In genomic region chr11:3374293-3374645, GRCm38 (mm10) we compare ENCODE assay signal across 9 mouse cellular contexts. TPM values are rescaled to one million over a fixed set of nuclear protein-coding genes. Genes with fewer than 3 reads are reported as not detected.
DNase-seq lines count a peak whose midpoint lies in the region; ATAC-seq and TF ChIP-seq lines count a peak whose summit lies in the region.
"Had no signal": no experiment of that assay in that cellular context is flagged by ENCODE, and none has a peak within 500 bp of the region (broad histone marks: within the 10 kb centered on the region; RNA-seq: fewer than 3 reads in every experiment).

No protein-coding gene starts in this region.

- peak overlapping the region; percentile 60 for H3K27ac ChIP-seq in forebrain, embryonic 14.5 days (ENCODE audit: low read depth, low read length)
- H3K27ac ChIP-seq in midbrain, embryonic 12.5 days (replicated peaks), result peak overlapping the region; percentile 61

- no peak for TF ChIP-seq CTCF in C2C12 (IDR thresholded peaks at IDR 0.05; ENCODE audit: control insufficient read depth, insufficient read depth, insufficient read length)

- peak overlapping the region; percentile 12; the same call in 1 of the 2 replicates for H3K4me2 ChIP-seq in forebrain, embryonic 14.5 days (ENCODE audit: low read length)
- peak overlapping the region; percentile 21 for H3K4me2 ChIP-seq in midbrain, embryonic 12.5 days (replicated peaks)

- peak; percentile 13 to 23 for DNase-seq in adrenal gland, postnatal 36 days
- no peak for DNase-seq in adrenal gland, postnatal 10 days
- DNase-seq in forebrain, embryonic 14.5 days (ENCODE audit: low spot score), result no peak
- no peak for DNase-seq in urinary bladder, postnatal 10 days (ENCODE audit: low spot score)
- DNase-seq in B cell, adult 2 months, result no peak
- DNase-seq in kidney, adult 11 months, result no peak

- no peak; the same call in 1 of the 2 replicates for ATAC-seq in forebrain, embryonic 14.5 days
- no peak for ATAC-seq in midbrain, embryonic 12.5 days (ENCODE audit: low FRiP score, low read depth)

- H3K79me3 ChIP-seq in C2C12 (ENCODE audit: low read depth), result no peaks in the 10 kb centered on the region

- no peaks in the 10 kb centered on the region for H3K9me3 ChIP-seq in forebrain, embryonic 14.5 days (replicated peaks; ENCODE audit: control insufficient read depth, low read length)
- H3K9me3 ChIP-seq in midbrain, embryonic 12.5 days, result no peaks in the 10 kb centered on the region

- H3K4me3 ChIP-seq in C2C12 (ENCODE audit: insufficient read depth, poor library complexity, severe bottlenecking), result no peak overlapping the region
- no peak overlapping the region for H3K4me3 ChIP-seq in forebrain, embryonic 14.5 days (ENCODE audit: low read depth, low read length)
- H3K4me3 ChIP-seq in midbrain, embryonic 12.5 days, result no peak overlapping the region
- H3K4me3 ChIP-seq: erythroblast, embryonic 14.5 days had no signal

- H3ac ChIP-seq in C2C12 (ENCODE audit: control insufficient read depth, insufficient read length, low read depth), result peak overlapping the region; percentile 60

- no peaks in the 10 kb centered on the region for H3K36me3 ChIP-seq in C2C12 (ENCODE audit: control insufficient read depth, insufficient read depth)
- no peaks in the 10 kb centered on the region for H3K36me3 ChIP-seq in forebrain, embryonic 14.5 days (ENCODE audit: control insufficient read depth, insufficient read depth, low read length)
- no peaks in the 10 kb centered on the region for H3K36me3 ChIP-seq in midbrain, embryonic 12.5 days

- no peaks in the 10 kb centered on the region for H3K27me3 ChIP-seq in C2C12 (ENCODE audit: control insufficient read depth, insufficient read depth, insufficient read length)
- no peaks in the 10 kb centered on the region for H3K27me3 ChIP-seq in forebrain, embryonic 14.5 days (replicated peaks; ENCODE audit: control insufficient read depth, insufficient read depth, low read length)
- no peaks in the 10 kb centered on the region for H3K27me3 ChIP-seq in midbrain, embryonic 12.5 days

- H3K4me1 ChIP-seq in forebrain, embryonic 14.5 days (ENCODE audit: control insufficient read depth, insufficient read depth, low read length), result peaks cover 32% of the 10 kb centered on the region
- H3K4me1 ChIP-seq in midbrain, embryonic 12.5 days, result peaks cover 40% of the 10 kb centered on the region

- peaks cover 37% of the 10 kb centered on the region for H3K79me2 ChIP-seq in C2C12 (ENCODE audit: control insufficient read depth, insufficient read depth)

- 9% methylated on average over 7 of the region's 7 CpGs for WGBS in forebrain, embryonic 14.5 days
- 5% methylated on average over 7 of the region's 7 CpGs for WGBS in midbrain, embryonic 12.5 days

- H3K9ac ChIP-seq in forebrain, embryonic 14.5 days (ENCODE audit: low read length), result peak overlapping the region; percentile 40; the same call in 1 of the 2 replicates
- peak overlapping the region; percentile 39; the same call in 1 of the 2 replicates for H3K9ac ChIP-seq in midbrain, embryonic 12.5 days (replicated peaks)

TF ChIP-seq in C2C12, 6 proteins besides CTCF, POLR2A, EP300 and RAD21:
- TF ChIP-seq MYOG (IDR thresholded peaks at IDR 0.05; ENCODE audit: control insufficient read depth, extremely low read depth, insufficient read length) (no peak), CEBPB (IDR thresholded peaks at IDR 0.05; ENCODE audit: low read depth) (no peak), MYOD1 (IDR thresholded peaks at IDR 0.05; ENCODE audit: control insufficient read depth, insufficient read length, low read depth) (peak; percentile 18), FOSL1 (IDR thresholded peaks at IDR 0.05; ENCODE audit: insufficient read depth, low read length, poor library complexity, severe bottlenecking) (no peak)

RNA-seq across cellular contexts. Expression of gene Limk2, which starts 34.7 kb away (rescaled TPM):
- total RNA-seq in adrenal gland, postnatal 36 days (2021), result 10 to 100 TPM; 15.6 to 25.4 TPM
- 10 to 100 TPM; 23.8 to 33.2 TPM for total RNA-seq in adrenal gland, postnatal 10 days (2021)
- polyA plus RNA-seq in C2C12 (2012; fragmentation: generic; extraction: Trizol), result 21.6 TPM
- 88.4 and 102 TPM in 2 replicates for polyA plus RNA-seq in forebrain, embryonic 14.5 days (2014; fragmentation: Nextera tagmentation; extraction: Ambion mirVana)
- polyA plus RNA-seq in midbrain, embryonic 12.5 days (2016; fragmentation: Nextera tagmentation; extraction: Ambion mirVana), result 94.3 and 102 TPM in 2 replicates

RNA-seq across cellular contexts. Expression of gene Pik3ip1, which starts 44.1 kb away (rescaled TPM):
- total RNA-seq in adrenal gland, postnatal 36 days (2021), result 10 to 100 TPM in 1 of 2 experiments, 1 to 10 TPM in 1; 8.0 to 12.7 TPM
- total RNA-seq in adrenal gland, postnatal 10 days (2021), result 10 to 100 TPM; 13.3 to 17.8 TPM
- 0.71 TPM for polyA plus RNA-seq in C2C12 (2012; fragmentation: generic; extraction: Trizol)
- polyA plus RNA-seq in forebrain, embryonic 14.5 days (2014; fragmentation: Nextera tagmentation; extraction: Ambion mirVana), result 27.8 TPM in 2 replicates
- polyA plus RNA-seq in midbrain, embryonic 12.5 days (2016; fragmentation: Nextera tagmentation; extraction: Ambion mirVana), result 17.3 TPM in 2 replicates

Comparison
In these comparisons a context has a peak if more than half of its experiments do, and no peak if none do; other contexts are left out.
1. DNase-seq: peak in adrenal gland, postnatal 36 days (2 of 2); none in adrenal gland, postnatal 10 days (single experiment), forebrain, embryonic 14.5 days (single experiment), urinary bladder, postnatal 10 days (single experiment), B cell, adult 2 months (0 of 2) and kidney, adult 11 months (single experiment).
2. RNA of gene Pik3ip1, which starts 44.1 kb away (polyA plus RNA-seq): 27.8 TPM in forebrain, embryonic 14.5 days and 17.3 TPM in midbrain, embryonic 12.5 days; 0.71 TPM in C2C12 (single experiment); every median in the first group is over 10 times any median in the second.